Mouse (Mus musculus): ENCODE measurements around the gene Vezt. TPM values are rescaled to one million over a fixed set of nuclear protein-coding genes. Genes with fewer than 3 reads are reported as not detected.

Vezt gene
- total and polyA plus RNA-seq, 2 experiments from 2014 or later: 34.4 to 51.6 TPM

- ATAC-seq (no peak), DNase-seq (ENCODE audit: low spot score) (no peak)
- WGBS: 58% methylated on average over 2 of the region's 2 CpGs
- no peaks in the 10 kb centered on the region for H3K27me3 ChIP-seq (ENCODE audit: insufficient read depth, low read length)
- no peak overlapping the region for H3K4me2 ChIP-seq (ENCODE audit: low read depth, low read length)
- 0 out of 2 replicates have a peak, but pooled peaks cover 4% of the 10 kb centered on the region for H3K36me3 ChIP-seq (ENCODE audit: insufficient read depth, low read length)
- no peak overlapping the region for H3K27ac ChIP-seq
- H3K4me3 ChIP-seq (ENCODE audit: low read length): no peak overlapping the region
- no peak for TF ChIP-seq CTCF (IDR thresholded peaks at IDR 0.05; ENCODE audit: low read depth)
- H3K9me3 ChIP-seq (ENCODE audit: low read length): no peaks in the 10 kb centered on the region
- H3K4me1 ChIP-seq (ENCODE audit: insufficient read depth, low read length): no peaks in the 10 kb centered on the region
- no peak overlapping the region for H3K9ac ChIP-seq (replicated peaks; ENCODE audit: low read length)
These were observed 24.6 kb downstream of the Vezt start for GRCm38 (mm10) chr10:94011024-94011423.

- ATAC-seq (no peak), DNase-seq (ENCODE audit: low spot score) (no peak)
- H3K9me3 ChIP-seq (ENCODE audit: low read length): no peaks in the 10 kb centered on the region
- 0 out of 2 replicates have a peak, but pooled peaks cover 9% of the 10 kb centered on the region for H3K36me3 ChIP-seq (ENCODE audit: insufficient read depth, low read length)
- WGBS: 74% methylated on average over 3 of the region's 3 CpGs
- H3K27ac ChIP-seq: no peak overlapping the region
- no peak overlapping the region for H3K9ac ChIP-seq (replicated peaks; ENCODE audit: low read length)
- H3K4me2 ChIP-seq (ENCODE audit: low read depth, low read length): no peak overlapping the region
- H3K27me3 ChIP-seq (ENCODE audit: insufficient read depth, low read length): no peaks in the 10 kb centered on the region
- H3K4me3 ChIP-seq (ENCODE audit: low read length): no peak overlapping the region
- no peaks in the 10 kb centered on the region for H3K4me1 ChIP-seq (ENCODE audit: insufficient read depth, low read length)
- no peak for TF ChIP-seq CTCF (IDR thresholded peaks at IDR 0.05; ENCODE audit: low read depth)
These were observed 25.5 kb downstream of the Vezt start for GRCm38 (mm10) chr10:94009991-94010679.

DNA sequence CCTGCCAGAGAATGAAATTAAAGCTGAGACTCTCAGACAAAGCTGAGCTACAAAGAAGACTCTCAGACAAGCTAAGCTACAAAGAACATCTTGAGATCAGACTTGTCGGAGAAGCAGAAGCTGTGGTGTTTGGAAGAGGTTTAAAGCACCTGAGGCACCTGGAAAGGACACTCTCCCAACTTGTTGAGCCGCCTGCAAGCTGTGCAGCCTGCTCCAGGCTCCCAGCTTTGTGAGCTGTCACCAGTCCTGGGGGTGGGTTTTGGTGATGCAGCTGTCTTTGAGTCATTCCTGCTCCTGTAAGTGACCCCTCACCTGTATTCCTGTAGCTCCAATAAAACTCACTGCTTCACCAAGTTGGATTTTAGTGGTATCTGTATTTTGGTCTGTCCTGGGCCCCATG is 27.3 kb downstream of the Vezt start:
- WGBS: 90% methylated on average over 2 of the region's 2 CpGs
- DNase-seq (ENCODE audit: low spot score): no peak
- Histone ChIP-seq H3K4me3 (ENCODE audit: low read length) (no peak overlapping the region), H3K27me3 (ENCODE audit: insufficient read depth, low read length) (no peaks in the 10 kb centered on the region), H3K4me1 (ENCODE audit: insufficient read depth, low read length) (no peaks in the 10 kb centered on the region), H3K4me2 (ENCODE audit: low read depth, low read length) (no peak overlapping the region), H3K27ac (no peak overlapping the region), H3K36me3 (ENCODE audit: insufficient read depth, low read length) (0 out of 2 replicates have a peak, but pooled peaks cover 11% of the 10 kb centered on the region), H3K9me3 (ENCODE audit: low read length) (no peaks in the 10 kb centered on the region), H3K9ac (replicated peaks; ENCODE audit: low read length) (no peak overlapping the region)
- no peak for ATAC-seq
- no peak for TF ChIP-seq CTCF (IDR thresholded peaks at IDR 0.05; ENCODE audit: low read depth)

DNA sequence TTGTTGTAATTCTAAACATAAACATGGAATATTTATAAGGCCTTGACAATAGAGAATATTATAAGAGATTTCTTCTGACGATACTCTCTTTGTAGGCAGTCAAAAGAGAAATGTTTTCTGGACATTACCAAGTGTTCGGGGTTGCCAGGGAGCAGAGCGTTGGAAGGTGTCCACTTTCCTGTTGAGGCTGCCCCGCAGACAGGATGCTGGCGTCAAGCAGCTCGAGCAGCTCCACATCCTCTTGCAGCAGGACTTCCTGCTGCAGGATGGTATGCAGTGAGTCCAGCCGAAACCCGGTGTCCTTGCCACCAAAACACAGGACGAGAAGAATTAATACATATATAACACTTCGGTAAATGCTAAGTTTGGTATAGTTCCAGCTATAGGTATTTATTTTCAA is 35.4 kb downstream of the Vezt start:
- 80% methylated on average over 10 of the region's 10 CpGs for WGBS
- Histone ChIP-seq H3K4me3 (ENCODE audit: low read length) (no peak overlapping the region), H3K27me3 (ENCODE audit: insufficient read depth, low read length) (no peaks in the 10 kb centered on the region), H3K36me3 (ENCODE audit: insufficient read depth, low read length) (peaks cover 54% of the 10 kb centered on the region), H3K27ac (no peak overlapping the region), H3K9ac (replicated peaks; ENCODE audit: low read length) (no peak overlapping the region), H3K9me3 (ENCODE audit: low read length) (no peaks in the 10 kb centered on the region), H3K4me1 (ENCODE audit: insufficient read depth, low read length) (no peaks in the 10 kb centered on the region), H3K4me2 (ENCODE audit: low read depth, low read length) (no peak overlapping the region)
- ATAC-seq (no peak), DNase-seq (ENCODE audit: low spot score) (no peak)
- TF ChIP-seq CTCF (IDR thresholded peaks at IDR 0.05; ENCODE audit: low read depth): no peak

DNA sequence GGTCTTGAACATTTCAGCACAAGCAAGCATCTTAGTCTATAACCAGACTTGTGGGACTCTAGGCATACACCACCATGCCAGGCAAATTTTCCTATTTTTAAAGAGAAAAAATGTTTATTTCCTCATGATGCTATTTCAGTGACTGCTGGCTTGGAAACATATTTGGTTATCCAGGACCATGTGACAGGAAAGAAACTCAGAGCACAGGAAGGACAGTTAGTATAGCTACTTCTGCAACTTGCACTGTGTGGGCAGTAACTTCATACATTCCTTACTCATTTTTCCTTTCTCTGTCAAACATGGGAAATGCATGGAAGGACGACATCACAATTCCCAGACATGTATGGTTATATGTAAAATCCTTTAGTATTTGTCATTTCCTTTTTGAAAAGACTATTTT is 36.3 kb downstream of the Vezt start:
- no peak overlapping the region for H3K4me3 ChIP-seq (ENCODE audit: low read length)
- no peak for ATAC-seq
- H3K36me3 ChIP-seq (ENCODE audit: insufficient read depth, low read length): peaks cover 54% of the 10 kb centered on the region
- no peak for TF ChIP-seq CTCF (IDR thresholded peaks at IDR 0.05; ENCODE audit: low read depth)
- no peaks in the 10 kb centered on the region for H3K9me3 ChIP-seq (ENCODE audit: low read length)
- H3K4me1 ChIP-seq (ENCODE audit: insufficient read depth, low read length): no peaks in the 10 kb centered on the region
- H3K27me3 ChIP-seq (ENCODE audit: insufficient read depth, low read length): no peaks in the 10 kb centered on the region
- no peak overlapping the region for H3K4me2 ChIP-seq (ENCODE audit: low read depth, low read length)
- no peak overlapping the region for H3K27ac ChIP-seq
- WGBS: 91% methylated on average over 1 of the region's 1 CpGs
- DNase-seq (ENCODE audit: low spot score): no peak
- H3K9ac ChIP-seq (replicated peaks; ENCODE audit: low read length): no peak overlapping the region

GRCm38 (mm10) chr10:93995100-93995499 is 40.5 kb downstream of the Vezt start:
- H3K4me2 ChIP-seq (ENCODE audit: low read depth, low read length): no peak overlapping the region
- no peak for TF ChIP-seq CTCF (IDR thresholded peaks at IDR 0.05; ENCODE audit: low read depth)
- H3K9ac ChIP-seq (replicated peaks; ENCODE audit: low read length): no peak overlapping the region
- 100% methylated on average over 1 of the region's 1 CpGs for WGBS
- H3K27me3 ChIP-seq (ENCODE audit: insufficient read depth, low read length): no peaks in the 10 kb centered on the region
- H3K27ac ChIP-seq: no peak overlapping the region
- H3K4me3 ChIP-seq (ENCODE audit: low read length): no peak overlapping the region
- peaks cover 57% of the 10 kb centered on the region for H3K36me3 ChIP-seq (ENCODE audit: insufficient read depth, low read length)
- DNase-seq (ENCODE audit: low spot score) (no peak), ATAC-seq (no peak)
- no peaks in the 10 kb centered on the region for H3K9me3 ChIP-seq (ENCODE audit: low read length)
- H3K4me1 ChIP-seq (ENCODE audit: insufficient read depth, low read length): no peaks in the 10 kb centered on the region

- 94% methylated on average over 10 of the region's 10 CpGs for WGBS
- no peak for ATAC-seq
- Histone ChIP-seq H3K9me3 (ENCODE audit: low read length) (no peaks in the 10 kb centered on the region), H3K36me3 (ENCODE audit: insufficient read depth, low read length) (peaks cover 60% of the 10 kb centered on the region), H3K9ac (replicated peaks; ENCODE audit: low read length) (no peak overlapping the region), H3K4me3 (ENCODE audit: low read length) (no peak overlapping the region), H3K27ac (no peak overlapping the region), H3K27me3 (ENCODE audit: insufficient read depth, low read length) (no peaks in the 10 kb centered on the region), H3K4me1 (ENCODE audit: insufficient read depth, low read length) (no peaks in the 10 kb centered on the region), H3K4me2 (ENCODE audit: low read depth, low read length) (no peak overlapping the region)
- no peak for DNase-seq (ENCODE audit: low spot score)
- TF ChIP-seq CTCF (IDR thresholded peaks at IDR 0.05; ENCODE audit: low read depth): no peak
These were observed 41.5 kb downstream of the Vezt start for GRCm38 (mm10) chr10:93994136-93994535.
